ENCODE assay signal across 8 mouse cellular contexts in genomic region chr3:89963926-89964739, GRCm38 (mm10). TPM values are rescaled to one million over a fixed set of nuclear protein-coding genes. Genes with fewer than 3 reads are reported as not detected.
DNase-seq lines count a peak whose midpoint lies in the region; ATAC-seq lines count a peak whose summit lies in the region.

No protein-coding gene starts in this region.

- no peaks in the 10 kb centered on the region for H3K9me3 ChIP-seq in intestine, embryonic 15.5 days
- no peaks in the 10 kb centered on the region for H3K9me3 ChIP-seq in liver, embryonic 12.5 days (replicated peaks)

- ATAC-seq in intestine, embryonic 15.5 days, result 0 out of 2 replicates have a peak, but pooled peaks have one; percentile 27
- no peak for ATAC-seq in liver, embryonic 12.5 days
- ATAC-seq in monocyte, adult 5-6 weeks (replicated peaks; ENCODE audit: insufficient number of reproducible peaks, low FRiP score, low TSS enrichment, poor library complexity, severe bottlenecking), result peak; percentile 45; the same call in 1 of the 2 replicates

- H3K4me2 ChIP-seq in intestine, embryonic 15.5 days (replicated peaks), result peak overlapping the region; percentile 97
- peak overlapping the region; percentile 69 for H3K4me2 ChIP-seq in liver, embryonic 12.5 days

- peaks cover 28% of the 10 kb centered on the region for H3K4me1 ChIP-seq in intestine, embryonic 15.5 days (replicated peaks)
- H3K4me1 ChIP-seq in liver, embryonic 12.5 days, result peaks cover 54% of the 10 kb centered on the region

- peak overlapping the region; percentile 95 for H3K9ac ChIP-seq in intestine, embryonic 15.5 days
- peak overlapping the region; percentile 68; the same call in 1 of the 2 replicates for H3K9ac ChIP-seq in liver, embryonic 12.5 days

- H3K4me3 ChIP-seq in intestine, embryonic 15.5 days (replicated peaks), result peak overlapping the region; percentile 86
- H3K4me3 ChIP-seq in liver, embryonic 12.5 days, result peak overlapping the region; percentile 67

- no peaks in the 10 kb centered on the region for H3K27me3 ChIP-seq in intestine, embryonic 15.5 days (replicated peaks)
- peaks cover 54% of the 10 kb centered on the region for H3K27me3 ChIP-seq in liver, embryonic 12.5 days (replicated peaks)

- DNase-seq in CD4-positive helper T cell, adult 2 months (ENCODE audit: low read depth, low spot score), result peak; percentile 74
- peak; percentile 91 for DNase-seq in adipocyte (ENCODE audit: low spot score)
- DNase-seq in embryo, embryonic 11 days, result peak; percentile 91
- DNase-seq in heart, adult 11 months, result peak; percentile 98
- peak; percentile 68 for DNase-seq in thymus, postnatal 0 days (ENCODE audit: low spot score)

- H3K27ac ChIP-seq in intestine, embryonic 15.5 days, result peak overlapping the region; percentile 95
- 0 out of 2 replicates have a peak overlapping the region, but pooled peaks have one; percentile 72 for H3K27ac ChIP-seq in liver, embryonic 12.5 days

- H3K36me3 ChIP-seq in intestine, embryonic 15.5 days, result no peaks in the 10 kb centered on the region
- no peaks in the 10 kb centered on the region for H3K36me3 ChIP-seq in liver, embryonic 12.5 days

- WGBS in intestine, embryonic 15.5 days, result 24% methylated on average over 22 of the region's 22 CpGs
- 25% methylated on average over 22 of the region's 22 CpGs for WGBS in liver, embryonic 12.5 days (ENCODE audit: insufficient replicate concordance)

RNA-seq across cellular contexts. Expression of gene Atp8b2, which starts 0.8 kb away (rescaled TPM):
- polyA plus RNA-seq in intestine, embryonic 15.5 days (2015; fragmentation: Nextera tagmentation; extraction: Ambion mirVana), result 8.4 and 10.5 TPM in 2 replicates
- polyA plus RNA-seq in liver, embryonic 12.5 days (2016; fragmentation: Nextera tagmentation; extraction: Ambion mirVana), result 4.2 and 4.6 TPM in 2 replicates
- total RNA-seq in monocyte, adult 5-6 weeks (2017), result 67.8 to 132 TPM (median 89.1 TPM) in 3 replicates
- 7.9 and 8.7 TPM in 2 replicates for polyA plus RNA-seq in thymus, postnatal 0 days (2015; fragmentation: Nextera tagmentation; extraction: Ambion mirVana)

RNA-seq across cellular contexts. Expression of gene Hax1, which starts 34.4 kb away (rescaled TPM):
- polyA plus RNA-seq in intestine, embryonic 15.5 days (2015; fragmentation: Nextera tagmentation; extraction: Ambion mirVana), result 128 and 134 TPM in 2 replicates
- 131 and 150 TPM in 2 replicates for polyA plus RNA-seq in liver, embryonic 12.5 days (2016; fragmentation: Nextera tagmentation; extraction: Ambion mirVana)
- total RNA-seq in monocyte, adult 5-6 weeks (2017), result 44.9 to 89.5 TPM (median 54.6 TPM) in 3 replicates
- 126 and 141 TPM in 2 replicates for polyA plus RNA-seq in thymus, postnatal 0 days (2015; fragmentation: Nextera tagmentation; extraction: Ambion mirVana)

RNA-seq across cellular contexts. Expression of gene Il6ra, which starts 51.1 kb away (rescaled TPM):
- 2.3 and 2.8 TPM in 2 replicates for polyA plus RNA-seq in intestine, embryonic 15.5 days (2015; fragmentation: Nextera tagmentation; extraction: Ambion mirVana)
- polyA plus RNA-seq in liver, embryonic 12.5 days (2016; fragmentation: Nextera tagmentation; extraction: Ambion mirVana), result 1.9 and 2.1 TPM in 2 replicates
- 36.2 to 60.6 TPM (median 43.2 TPM) in 3 replicates for total RNA-seq in monocyte, adult 5-6 weeks (2017)
- 4.1 and 4.2 TPM in 2 replicates for polyA plus RNA-seq in thymus, postnatal 0 days (2015; fragmentation: Nextera tagmentation; extraction: Ambion mirVana)
